Mouse (Mus musculus) lung, adult 2 months (tissue): ENCODE results near the gene 1700010B08Rik. TPM values are rescaled to one million over a fixed set of nuclear protein-coding genes. Genes with fewer than 3 reads are reported as not detected.

ENCODE experiments used
- DNase-seq: peaks from one replicate; pipeline ENCODE4 v3.0.0; 2022
- H3K4me1 ChIP-seq: fragments of 200-500 bp; 2 replicates; pipeline ENCODE4 v1.6.1; 2011; ENCODE audit warnings: low read length; ENCODE audit not compliant: control insufficient read depth, insufficient read depth
- H3K4me3 ChIP-seq: fragments of 200-500 bp; replicated peaks from 2 replicates; pipeline ENCODE3; 2011; ENCODE audit warnings: low read depth, mild to moderate bottlenecking, control low read depth, low read length; ENCODE audit errors: extremely low read depth
- CTCF ChIP-seq: fragments of 200-500 bp; IDR thresholded peaks from 2 replicates; pipeline ENCODE4 v1.5.1; 2011; ENCODE audit warnings: mild to moderate bottlenecking, low read length, control low read depth; ENCODE audit not compliant: insufficient read depth
- POLR2A ChIP-seq: fragments of 200-500 bp; IDR thresholded peaks from 2 replicates; pipeline ENCODE4 v1.6.1; 2011; ENCODE audit warnings: low read depth, mild to moderate bottlenecking, control low read depth, low read length, borderline replicate concordance; ENCODE audit errors: extremely low read depth
- WGBS: fragments of 180-500 bp; shearing (Covaris S2); methylation state at CpG from one replicate; pipeline ENCODE4 v1.1.7; 2018; 5-methylcytosine and 5-hydroxymethylcytosine counted together
- polyA plus RNA-seq: library from polyadenylated mRNA; depleted of rRNA; stranded (reverse); fragments of >200 nt; gene quantifications from 2 replicates; pipeline ENCODE4 v1.2.3, GENCODE M21; 2012

Gene 1700010B08Rik
- polyA plus RNA-seq, 1 experiment: not detected

- TF ChIP-seq CTCF (no peak), POLR2A (no peak)
- Histone ChIP-seq H3K4me1 (no peaks in the 10 kb centered on the region), H3K4me3 (no peak overlapping the region)
- DNase-seq: no peak
- 68% methylated on average over 8 of the region's 8 CpGs for WGBS
Observed at GRCm38 (mm10) chr2:173714620-173715218, 4.5 kb upstream of the 1700010B08Rik start.

GRCm38 (mm10) chr2:173716966-173717365 is 2.2 kb upstream of the 1700010B08Rik start:
- no peak for DNase-seq
- Histone ChIP-seq H3K4me1 (no peaks in the 10 kb centered on the region), H3K4me3 (no peak overlapping the region)
- 83% methylated on average over 5 of the region's 5 CpGs for WGBS
- TF ChIP-seq POLR2A: no peak
- no peak for TF ChIP-seq CTCF

GRCm38 (mm10) chr2:173722251-173722857 is 3.1 kb downstream of the 1700010B08Rik start:
- Histone ChIP-seq H3K4me1 (no peaks in the 10 kb centered on the region), H3K4me3 (no peak overlapping the region)
- no peak for DNase-seq
- 44% methylated on average over 11 of the region's 11 CpGs for WGBS
- TF ChIP-seq CTCF: no peak
- no peak for TF ChIP-seq POLR2A

GRCm38 (mm10) chr2:173724382-173724781 is 5.2 kb downstream of the 1700010B08Rik start:
- Histone ChIP-seq H3K4me3 (no peak overlapping the region), H3K4me1 (no peaks in the 10 kb centered on the region)
- WGBS: 40% methylated on average over 14 of the region's 14 CpGs
- no peak for DNase-seq
- TF ChIP-seq POLR2A (no peak), CTCF (no peak)

- WGBS: 54% methylated on average over 15 of the region's 15 CpGs
- H3K4me1 ChIP-seq: no peaks in the 10 kb centered on the region
- H3K4me3 ChIP-seq: no peak overlapping the region
- no peak for TF ChIP-seq CTCF
- TF ChIP-seq POLR2A: no peak
- DNase-seq: no peak
Observed at GRCm38 (mm10) chr2:173724940-173725807, 6.0 kb downstream of the 1700010B08Rik start.

- 85% methylated on average over 4 of the region's 4 CpGs for WGBS
- Histone ChIP-seq H3K4me3 (no peak overlapping the region), H3K4me1 (no peaks in the 10 kb centered on the region)
- TF ChIP-seq POLR2A: no peak
- no peak for TF ChIP-seq CTCF
- no peak for DNase-seq
Observed at GRCm38 (mm10) chr2:173725819-173726218, 6.6 kb downstream of the 1700010B08Rik start.

GRCm38 (mm10) chr2:173730444-173730966 is 11.3 kb downstream of the 1700010B08Rik start:
- H3K4me3 ChIP-seq: no peak overlapping the region
- TF ChIP-seq CTCF: no peak
- no peak for TF ChIP-seq POLR2A
- no peaks in the 10 kb centered on the region for H3K4me1 ChIP-seq
- DNase-seq: no peak
- WGBS: 26% methylated on average over 9 of the region's 9 CpGs

GRCm38 (mm10) chr2:173734426-173734825 is 15.2 kb downstream of the 1700010B08Rik start:
- TF ChIP-seq POLR2A (no peak), CTCF (no peak)
- no peak overlapping the region for H3K4me3 ChIP-seq
- 71% methylated on average over 2 of the region's 2 CpGs for WGBS
- DNase-seq: no peak
- H3K4me1 ChIP-seq: peaks cover 10% of the 10 kb centered on the region

GRCm38 (mm10) chr2:173737222-173737989 is 18.2 kb downstream of the 1700010B08Rik start, which contains the start of gene Vapb:
Gene Vapb, plus strand, starts transcription at chr2:173737511.
- Histone ChIP-seq H3K4me3 (peak within 1 kb of the TSS; percentile 94), H3K4me1 (peaks cover 15% of the 10 kb centered on the region)
- DNase-seq: peak; percentile 99
- WGBS: under 1% methylated on average over 70 of the region's 70 CpGs
- TF ChIP-seq POLR2A (peak; percentile 76; the same call in 1 of the 2 replicates), CTCF (no peak)
